In the genomic region with DNA sequence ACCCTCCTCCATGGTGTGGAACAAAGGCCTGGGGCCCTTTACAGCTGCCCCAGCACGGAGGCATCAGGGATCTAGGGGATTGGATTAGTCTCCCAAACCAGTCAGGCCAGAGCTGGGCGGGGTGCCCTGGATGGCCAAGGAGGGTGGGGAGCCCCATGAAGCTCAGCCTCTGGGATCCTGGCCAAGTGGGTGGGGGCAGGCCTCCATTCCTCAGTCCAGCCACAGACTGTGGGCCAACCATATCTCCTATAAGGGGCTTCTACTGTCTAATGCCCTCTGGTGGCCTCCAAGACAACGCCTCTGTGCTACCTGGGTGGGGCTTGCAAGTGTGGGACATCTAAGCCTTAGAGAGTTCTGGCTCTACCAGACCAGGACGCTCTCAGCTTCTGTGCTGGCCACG, we compare ENCODE assay signal across 12 mouse cellular contexts. TPM values are rescaled to one million over a fixed set of nuclear protein-coding genes. Genes with fewer than 3 reads are reported as not detected.
DNase-seq lines count a peak whose midpoint lies in the region; ATAC-seq and TF ChIP-seq lines count a peak whose summit lies in the region.
"Had no signal": no experiment of that assay in that cellular context is flagged by ENCODE, and none has a peak within 500 bp of the region (broad histone marks: within the 10 kb centered on the region; RNA-seq: fewer than 3 reads in every experiment).

No protein-coding gene starts in this region.

- H3K4me2 ChIP-seq in heart, embryonic 11.5 days: no peak overlapping the region
- no peak overlapping the region for H3K4me2 ChIP-seq in embryonic facial prominence, embryonic 15.5 days (replicated peaks)
- peak overlapping the region; percentile 77 for H3K4me2 ChIP-seq in lung, embryonic 16.5 days (ENCODE audit: low read depth, low read length)

- no peak for TF ChIP-seq CTCF in left cerebral cortex, adult 2 months (IDR thresholded peaks at IDR 0.05)

- WGBS in heart, embryonic 11.5 days (ENCODE audit: insufficient replicate concordance): 72% methylated on average over 5 of the region's 5 CpGs
- WGBS in embryonic facial prominence, embryonic 15.5 days: 71% methylated on average over 5 of the region's 5 CpGs
- 46% methylated on average over 5 of the region's 5 CpGs for WGBS in lung, embryonic 16.5 days

- peaks cover 13% of the 10 kb centered on the region for H3K4me1 ChIP-seq in heart, embryonic 11.5 days (ENCODE audit: control insufficient read depth, insufficient read depth, low read length)
- peaks cover 33% of the 10 kb centered on the region for H3K4me1 ChIP-seq in embryonic facial prominence, embryonic 15.5 days
- peaks cover 34% of the 10 kb centered on the region for H3K4me1 ChIP-seq in lung, embryonic 16.5 days (replicated peaks; ENCODE audit: control insufficient read depth, insufficient read depth, low read length)

- no peaks in the 10 kb centered on the region for H3K27me3 ChIP-seq in heart, embryonic 11.5 days (ENCODE audit: control insufficient read depth, insufficient read depth, low read length)
- no peaks in the 10 kb centered on the region for H3K27me3 ChIP-seq in embryonic facial prominence, embryonic 15.5 days
- H3K27me3 ChIP-seq in lung, embryonic 16.5 days (ENCODE audit: control insufficient read depth, insufficient read depth, low read depth, low read length): no peaks in the 10 kb centered on the region

- H3K9ac ChIP-seq in heart, embryonic 11.5 days (ENCODE audit: low read depth, low read length): no peak overlapping the region
- H3K9ac ChIP-seq in embryonic facial prominence, embryonic 15.5 days: no peak overlapping the region
- peak overlapping the region; percentile 40; the same call in 1 of the 2 replicates for H3K9ac ChIP-seq in lung, embryonic 16.5 days (ENCODE audit: low read length)

- peak; percentile 60 to 62 for DNase-seq in heart, adult 18-20 months
- peak; percentile 39 for DNase-seq in 3T3-L1 (ENCODE audit: low read depth, low spot score)
- no peak for DNase-seq in thymus, adult 18-20 months
- no peak for DNase-seq in left cerebral cortex, adult 2 months (ENCODE audit: extremely low spot score in 1 of 2, low spot score in 2 of 2)
- DNase-seq in left cerebral cortex, postnatal 25 days (ENCODE audit: low spot score in 2 of 2): no peak

- no peaks in the 10 kb centered on the region for H3K36me3 ChIP-seq in heart, embryonic 11.5 days (ENCODE audit: control insufficient read depth, insufficient read depth, low read length)
- 0 out of 2 replicates have a peak, but pooled peaks cover 9% of the 10 kb centered on the region for H3K36me3 ChIP-seq in embryonic facial prominence, embryonic 15.5 days
- no peaks in the 10 kb centered on the region for H3K36me3 ChIP-seq in lung, embryonic 16.5 days (ENCODE audit: control insufficient read depth, insufficient read depth, low read length)

- no peak overlapping the region for H3K27ac ChIP-seq in heart, embryonic 11.5 days (ENCODE audit: low read depth, low read length)
- H3K27ac ChIP-seq in embryonic facial prominence, embryonic 15.5 days (replicated peaks): peak overlapping the region; percentile 24; the same call in 1 of the 2 replicates
- peak overlapping the region; percentile 96 for H3K27ac ChIP-seq in lung, embryonic 16.5 days (ENCODE audit: low read length)
- H3K27ac ChIP-seq in left cerebral cortex, adult 2 months: no peak overlapping the region

- no peaks in the 10 kb centered on the region for H3K9me3 ChIP-seq in heart, embryonic 11.5 days (replicated peaks; ENCODE audit: control insufficient read depth, low read length)
- H3K9me3 ChIP-seq in embryonic facial prominence, embryonic 15.5 days (replicated peaks): no peaks in the 10 kb centered on the region
- H3K9me3 ChIP-seq in lung, embryonic 16.5 days (ENCODE audit: control insufficient read depth, low read length): no peaks in the 10 kb centered on the region

- H3K4me3 ChIP-seq in heart, embryonic 11.5 days (ENCODE audit: low read depth, low read length): no peak overlapping the region
- no peak overlapping the region for H3K4me3 ChIP-seq in embryonic facial prominence, embryonic 15.5 days (replicated peaks)
- 0 out of 2 replicates have a peak overlapping the region, but pooled peaks have one; percentile 6 for H3K4me3 ChIP-seq in lung, embryonic 16.5 days (ENCODE audit: low read length)
- no peak overlapping the region for H3K4me3 ChIP-seq in left cerebral cortex, adult 2 months

- intact Hi-C loops in left cerebral cortex, adult 2 months (cut with DNase I): no loop called here
- intact Hi-C loops in left cerebral cortex, postnatal 25 days (cut with DNase I): no loop called here

- no peak for ATAC-seq in heart, embryonic 11.5 days (replicated peaks; ENCODE audit: insufficient number of reproducible peaks, low FRiP score, low TSS enrichment)
- peak; percentile 19; the same call in 1 of the 2 replicates for ATAC-seq in embryonic facial prominence, embryonic 15.5 days (ENCODE audit: insufficient number of reproducible peaks, low FRiP score, low TSS enrichment, low read depth)
- peak; percentile 34 for ATAC-seq in lung, embryonic 16.5 days (ENCODE audit: low read depth)

RNA-seq across cellular contexts. Expression of a gene that starts 2.0 kb away (rescaled TPM):
- total RNA-seq in heart, adult 18-20 months (2021): 10 to 100 TPM; 22.6 to 28.7 TPM
- polyA plus RNA-seq in heart, embryonic 11.5 days (2014; fragmentation: Nextera tagmentation; extraction: Ambion mirVana): 16.5 and 20.0 TPM in 2 replicates
- 48.7 and 49.1 TPM in 2 replicates for polyA plus RNA-seq in embryonic facial prominence, embryonic 15.5 days (2015; fragmentation: Nextera tagmentation; extraction: Ambion mirVana)
- 37.9 and 44.8 TPM in 2 replicates for polyA plus RNA-seq in lung, embryonic 16.5 days (2015; fragmentation: Nextera tagmentation; extraction: Ambion mirVana)
- 10 to 100 TPM; 65.9 to 75.3 TPM for total RNA-seq in left cerebral cortex, adult 2 months (2021)
- 10 to 100 TPM; 68.6 to 81.0 TPM for total RNA-seq in left cerebral cortex, postnatal 25 days (2021)

RNA-seq across cellular contexts. Expression of a gene that starts 2.3 kb away (rescaled TPM):
- total RNA-seq in heart, adult 18-20 months (2021): 1 to 10 TPM in 1 of 2 experiments, under 1 TPM in 1; 0.82 to 1.7 TPM
- polyA plus RNA-seq in heart, embryonic 11.5 days (2014; fragmentation: Nextera tagmentation; extraction: Ambion mirVana): 0.47 and 0.83 TPM in 2 replicates
- 72.8 and 75.5 TPM in 2 replicates for polyA plus RNA-seq in embryonic facial prominence, embryonic 15.5 days (2015; fragmentation: Nextera tagmentation; extraction: Ambion mirVana)
- polyA plus RNA-seq in lung, embryonic 16.5 days (2015; fragmentation: Nextera tagmentation; extraction: Ambion mirVana): 139 and 180 TPM in 2 replicates
- not detected for total RNA-seq in left cerebral cortex, adult 2 months (2021)
- under 1 TPM in 1 of 2 experiments, not detected in 1; 0.69 TPM for total RNA-seq in left cerebral cortex, postnatal 25 days (2021)
- total RNA-seq: neutrophil, adult 5-6 weeks had no signal
- polyA plus RNA-seq: embryonic facial prominence, embryonic 11.5 days had no signal

RNA-seq across cellular contexts. Expression of a gene that starts 10.9 kb away (rescaled TPM):
- 100 to 1,000 TPM; 450 to 656 TPM for total RNA-seq in heart, adult 18-20 months (2021)
- polyA plus RNA-seq in heart, embryonic 11.5 days (2014; fragmentation: Nextera tagmentation; extraction: Ambion mirVana): 0.66 and 1.1 TPM in 2 replicates
- polyA plus RNA-seq in embryonic facial prominence, embryonic 15.5 days (2015; fragmentation: Nextera tagmentation; extraction: Ambion mirVana): 18.7 and 20.8 TPM in 2 replicates
- polyA plus RNA-seq in lung, embryonic 16.5 days (2015; fragmentation: Nextera tagmentation; extraction: Ambion mirVana): 10.7 and 16.5 TPM in 2 replicates
- 1,000 to 10,000 TPM; 1,632 to 2,529 TPM for total RNA-seq in left cerebral cortex, adult 2 months (2021)
- 1,000 to 10,000 TPM; 1,926 to 2,241 TPM for total RNA-seq in left cerebral cortex, postnatal 25 days (2021)
- total RNA-seq: neutrophil, adult 5-6 weeks had no signal

RNA-seq across cellular contexts. Expression of a gene that starts 30.4 kb away (rescaled TPM):
- total RNA-seq in heart, adult 18-20 months (2021): 10 to 100 TPM; 41.4 to 43.2 TPM
- polyA plus RNA-seq in heart, embryonic 11.5 days (2014; fragmentation: Nextera tagmentation; extraction: Ambion mirVana): 2.0 and 3.4 TPM in 2 replicates
- 4.0 and 4.1 TPM in 2 replicates for polyA plus RNA-seq in embryonic facial prominence, embryonic 15.5 days (2015; fragmentation: Nextera tagmentation; extraction: Ambion mirVana)
- polyA plus RNA-seq in lung, embryonic 16.5 days (2015; fragmentation: Nextera tagmentation; extraction: Ambion mirVana): 4.9 and 5.4 TPM in 2 replicates
- 100 to 1,000 TPM; 160 to 168 TPM for total RNA-seq in left cerebral cortex, adult 2 months (2021)
- 100 to 1,000 TPM; 154 to 165 TPM for total RNA-seq in left cerebral cortex, postnatal 25 days (2021)

RNA-seq across cellular contexts. Expression of a gene that starts 34.8 kb away (rescaled TPM):
- total RNA-seq in heart, adult 18-20 months (2021): not detected
- polyA plus RNA-seq in heart, embryonic 11.5 days (2014; fragmentation: Nextera tagmentation; extraction: Ambion mirVana): not detected in 2 replicates
- not detected in 2 replicates for polyA plus RNA-seq in embryonic facial prominence, embryonic 15.5 days (2015; fragmentation: Nextera tagmentation; extraction: Ambion mirVana)
- polyA plus RNA-seq in lung, embryonic 16.5 days (2015; fragmentation: Nextera tagmentation; extraction: Ambion mirVana): not detected in 2 replicates
- total RNA-seq in left cerebral cortex, adult 2 months (2021): not detected
- not detected for total RNA-seq in left cerebral cortex, postnatal 25 days (2021)
- total RNA-seq: ES-E14; layer of hippocampus, adult 2 months; neutrophil, adult 5-6 weeks had no signal
- polyA plus RNA-seq: embryonic facial prominence, embryonic 11.5 days had no signal

Comparison
In these comparisons a context has a peak if more than half of its experiments do, and no peak if none do; other contexts are left out.
1. DNase-seq: peak in heart, adult 18-20 months (2 of 2) and 3T3-L1 (single experiment); none in thymus, adult 18-20 months (0 of 2), left cerebral cortex, adult 2 months (0 of 2) and left cerebral cortex, postnatal 25 days (0 of 2).
2. H3K27ac ChIP-seq: peak in embryonic facial prominence, embryonic 15.5 days (single experiment) and lung, embryonic 16.5 days (single experiment); none in heart, embryonic 11.5 days (single experiment) and left cerebral cortex, adult 2 months (single experiment).